Mouse (Mus musculus) limb, embryonic 14.5 days (tissue): ENCODE results near the gene Batf3. TPM values are rescaled to one million over a fixed set of nuclear protein-coding genes. Genes with fewer than 3 reads are reported as not detected.
A peak's percentile ranks its signal among the peaks of the same experiment; 100 is the strongest.

ENCODE experiments used
- ATAC-seq: fragments of 200-750 bp; cut with Nextera tagmentation; 2 replicates; pipeline ENCODE4 v1.8.0; 2017; ENCODE audit warnings: low read depth, moderate number of reproducible peaks, moderate TSS enrichment; ENCODE audit not compliant: low FRiP score
- DNase-seq: peaks from one replicate; pipeline ENCODE4 v3.0.0-alpha.2; 2015; ENCODE audit warnings: low spot score
- H3K27ac ChIP-seq: fragments of 300-500 bp; sonication (generic); replicated peaks from 2 replicates; pipeline ENCODE4 v1.5.1; 2014; ENCODE audit warnings: low read depth, mild to moderate bottlenecking, low read length, moderate library complexity, mixed read lengths
- H3K27me3 ChIP-seq: fragments of 300-500 bp; sonication (generic); 2 replicates; pipeline ENCODE4 v1.6.1; 2014; ENCODE audit warnings: low read length, mixed read lengths; ENCODE audit not compliant: control insufficient read depth, insufficient read depth
- H3K36me3 ChIP-seq: fragments of 300-500 bp; sonication (generic); 2 replicates; pipeline ENCODE4 v1.6.1; 2014; ENCODE audit warnings: mild to moderate bottlenecking, low read length, moderate library complexity, mixed read lengths; ENCODE audit not compliant: control insufficient read depth, insufficient read depth
- H3K4me1 ChIP-seq: fragments of 300-500 bp; sonication (generic); 2 replicates; pipeline ENCODE4 v1.6.1; 2014; ENCODE audit warnings: antibody characterized with exemption, low read length, mixed read lengths; ENCODE audit not compliant: control insufficient read depth, insufficient read depth
- H3K4me2 ChIP-seq: fragments of 300-500 bp; sonication (generic); replicated peaks from 2 replicates; pipeline ENCODE4 v1.6.1; 2014; ENCODE audit warnings: low read depth, mild to moderate bottlenecking, low read length, moderate library complexity; ENCODE audit not compliant: severe bottlenecking
- H3K4me3 ChIP-seq: fragments of 300-500 bp; sonication (generic); replicated peaks from 2 replicates; pipeline ENCODE4 v1.5.1; 2014; ENCODE audit warnings: low read length
- H3K9ac ChIP-seq: fragments of 300-500 bp; sonication (generic); 2 replicates; pipeline ENCODE4 v1.6.1; 2014; ENCODE audit warnings: mild to moderate bottlenecking, low read depth, low read length, moderate library complexity; ENCODE audit not compliant: severe bottlenecking
- H3K9me3 ChIP-seq: fragments of 300-500 bp; sonication (generic); 2 replicates; pipeline ENCODE4 v1.6.1; 2016; ENCODE audit warnings: low read length; ENCODE audit not compliant: control insufficient read depth
- POLR2A ChIP-seq: fragments of 200-500 bp; IDR thresholded peaks from 2 replicates; pipeline ENCODE4 v1.8.0; 2012; ENCODE audit warnings: inconsistent platforms, mild to moderate bottlenecking, moderate library complexity, borderline replicate concordance; ENCODE audit not compliant: insufficient read depth, insufficient read length; ENCODE audit errors: extremely low read depth
- whole genome bisulfite sequencing: fragments of 180-500 bp; shearing (Covaris S2); extraction: QIAGEN DNeasy Blood & Tissue Kit; methylation state at CpG from one replicate; pipeline ENCODE4 v1.1.7; 2014; 5-methylcytosine and 5-hydroxymethylcytosine counted together
- polyA plus RNA-seq, 2 experiments: library from polyadenylated mRNA; depleted of rRNA in 1 of 2; stranded (reverse) in 1 of 2; unstranded in 1 of 2; fragments of >200 nt; fragmentation: Nextera tagmentation in 1 of 2; extraction: Ambion mirVana in 1 of 2; gene quantifications; 2 replicates each; pipeline versions ENCODE4 v1.2.1 to v1.2.3; 2012 to 2014

Batf3 gene
- polyA plus RNA-seq, 2 experiments: 11.2 to 16.1 TPM

- no peak for TF ChIP-seq POLR2A
- DNase-seq (no peak), ATAC-seq (no peak)
- Histone ChIP-seq H3K4me3 (no peak overlapping the region), H3K9me3 (no peaks in the 10 kb centered on the region), H3K4me1 (no peaks in the 10 kb centered on the region), H3K4me2 (no peak overlapping the region), H3K36me3 (no peaks in the 10 kb centered on the region), H3K9ac (no peak overlapping the region), H3K27ac (no peak overlapping the region), H3K27me3 (no peaks in the 10 kb centered on the region)
- 69% methylated on average over 8 of the region's 8 CpGs for WGBS
These were observed 53.4 kb downstream of the Batf3 start for GRCm38 (mm10) chr1:191150924-191151605.

GRCm38 (mm10) chr1:191153052-191153451 lies 55.4 kb downstream of the Batf3 start:
- Histone ChIP-seq H3K4me3 (no peak overlapping the region), H3K9ac (no peak overlapping the region), H3K27me3 (no peaks in the 10 kb centered on the region), H3K36me3 (no peaks in the 10 kb centered on the region), H3K27ac (no peak overlapping the region), H3K9me3 (peaks cover 4% of the 10 kb centered on the region; the same call in 1 of the 2 replicates), H3K4me2 (no peak overlapping the region), H3K4me1 (no peaks in the 10 kb centered on the region)
- 10% methylated on average over 4 of the region's 4 CpGs for WGBS
- DNase-seq (peak; percentile 60), ATAC-seq (no peak)
- TF ChIP-seq POLR2A: no peak

GRCm38 (mm10) chr1:191154314-191154713 lies 56.7 kb downstream of the Batf3 start:
- DNase-seq: no peak
- no peak overlapping the region for H3K4me3 ChIP-seq
- no peak for TF ChIP-seq POLR2A
- ATAC-seq: no peak
- no peak overlapping the region for H3K4me2 ChIP-seq
- peaks cover 4% of the 10 kb centered on the region; the same call in 1 of the 2 replicates for H3K9me3 ChIP-seq
- H3K4me1 ChIP-seq: no peaks in the 10 kb centered on the region
- no peaks in the 10 kb centered on the region for H3K27me3 ChIP-seq
- H3K9ac ChIP-seq: no peak overlapping the region
- no peaks in the 10 kb centered on the region for H3K36me3 ChIP-seq
- 26% methylated on average over 3 of the region's 3 CpGs for WGBS
- no peak overlapping the region for H3K27ac ChIP-seq

Other genes with a start within 250 kb of the Batf3 start
- gene Rps6kc1, start 186.1 kb upstream of the Batf3 start, polyA plus RNA-seq (2012; rRNA removed): 14.7 and 16.6 TPM in 2 replicates
- gene Rps6kc1, start 186.1 kb upstream of the Batf3 start, polyA plus RNA-seq (2014; fragmentation: Nextera tagmentation; extraction: Ambion mirVana): 17.4 and 19.4 TPM in 2 replicates
- 47.2 and 48.8 TPM in 2 replicates for gene Angel2, start 172.7 kb upstream of the Batf3 start, polyA plus RNA-seq (2012; rRNA removed)
- gene Angel2, start 172.7 kb upstream of the Batf3 start, polyA plus RNA-seq (2014; fragmentation: Nextera tagmentation; extraction: Ambion mirVana): 44.9 and 47.6 TPM in 2 replicates
- gene Vash2, start 118.6 kb upstream of the Batf3 start, polyA plus RNA-seq (2012; rRNA removed): 39.7 and 40.1 TPM in 2 replicates
- 64.7 and 66.9 TPM in 2 replicates for gene Vash2, start 118.6 kb upstream of the Batf3 start, polyA plus RNA-seq (2014; fragmentation: Nextera tagmentation; extraction: Ambion mirVana)
- gene Flvcr1, start 71.7 kb upstream of the Batf3 start, polyA plus RNA-seq (2012; rRNA removed): 15.0 and 18.3 TPM in 2 replicates
- 7.6 and 7.8 TPM in 2 replicates for gene Flvcr1, start 71.7 kb upstream of the Batf3 start, polyA plus RNA-seq (2014; fragmentation: Nextera tagmentation; extraction: Ambion mirVana)
- gene Spata45, start 61.2 kb upstream of the Batf3 start, polyA plus RNA-seq (2012; rRNA removed): not detected in 2 replicates
- not detected in 2 replicates for gene Spata45, start 61.2 kb upstream of the Batf3 start, polyA plus RNA-seq (2014; fragmentation: Nextera tagmentation; extraction: Ambion mirVana)
- 25.9 and 27.8 TPM in 2 replicates for gene Tatdn3, start 34.9 kb upstream of the Batf3 start, polyA plus RNA-seq (2012; rRNA removed)
- gene Tatdn3, start 34.9 kb upstream of the Batf3 start, polyA plus RNA-seq (2014; fragmentation: Nextera tagmentation; extraction: Ambion mirVana): 15.7 and 17.2 TPM in 2 replicates
- 15.4 and 17.2 TPM in 2 replicates for gene Nsl1, start 34.8 kb upstream of the Batf3 start, polyA plus RNA-seq (2012; rRNA removed)
- 11.6 and 13.9 TPM in 2 replicates for gene Nsl1, start 34.8 kb upstream of the Batf3 start, polyA plus RNA-seq (2014; fragmentation: Nextera tagmentation; extraction: Ambion mirVana)
- not detected in 2 replicates for gene Fam71a, start 67.0 kb downstream of the Batf3 start, polyA plus RNA-seq (2012; rRNA removed)
- not detected in 2 replicates for gene Fam71a, start 67.0 kb downstream of the Batf3 start, polyA plus RNA-seq (2014; fragmentation: Nextera tagmentation; extraction: Ambion mirVana)
- 4.4 and 5.0 TPM in 2 replicates for gene Atf3, start 120.2 kb downstream of the Batf3 start, polyA plus RNA-seq (2012; rRNA removed)
- 5.6 and 5.9 TPM in 2 replicates for gene Atf3, start 120.2 kb downstream of the Batf3 start, polyA plus RNA-seq (2014; fragmentation: Nextera tagmentation; extraction: Ambion mirVana)
- gene Nenf, start 220.3 kb downstream of the Batf3 start, polyA plus RNA-seq (2012; rRNA removed): 144 and 150 TPM in 2 replicates
- gene Nenf, start 220.3 kb downstream of the Batf3 start, polyA plus RNA-seq (2014; fragmentation: Nextera tagmentation; extraction: Ambion mirVana): 149 and 152 TPM in 2 replicates
- gene Tmem206, start 228.1 kb downstream of the Batf3 start, polyA plus RNA-seq (2012; rRNA removed): 14.5 and 15.1 TPM in 2 replicates
- gene Tmem206, start 228.1 kb downstream of the Batf3 start, polyA plus RNA-seq (2014; fragmentation: Nextera tagmentation; extraction: Ambion mirVana): 16.7 and 21.3 TPM in 2 replicates